Mouse (Mus musculus) midbrain, postnatal 0 days (tissue): ENCODE measurements around the gene Antxr1. TPM values are rescaled to one million over a fixed set of nuclear protein-coding genes. Genes with fewer than 3 reads are reported as not detected.

Experiments
- ATAC-seq: fragments of 200-750 bp; cut with Nextera tagmentation; 2 replicates; pipeline ENCODE4 v1.8.0; 2017; ENCODE audit warnings: moderate number of reproducible peaks, mild to moderate bottlenecking, moderate TSS enrichment, moderate library complexity; ENCODE audit not compliant: low FRiP score
- DNase-seq: peaks from one replicate; pipeline ENCODE4 v3.0.0-alpha.2; 2015; ENCODE audit warnings: low spot score
- H3K27ac ChIP-seq: fragments of 300-500 bp; sonication (generic); 2 replicates; pipeline ENCODE4 v1.5.1; 2014; ENCODE audit warnings: low read depth, mild to moderate bottlenecking, low read length, mixed read lengths
- H3K27me3 ChIP-seq: fragments of 300-500 bp; sonication (generic); 2 replicates; pipeline ENCODE4 v1.6.1; 2014; ENCODE audit warnings: low read length, control low read depth, mixed read lengths; ENCODE audit not compliant: insufficient read depth
- H3K36me3 ChIP-seq: fragments of 300-500 bp; sonication (generic); 2 replicates; pipeline ENCODE4 v1.6.1; 2014; ENCODE audit warnings: low read length, control low read depth, mixed read lengths; ENCODE audit not compliant: insufficient read depth
- H3K4me1 ChIP-seq: fragments of 300-500 bp; sonication (generic); 2 replicates; pipeline ENCODE4 v1.6.1; 2014; ENCODE audit warnings: mild to moderate bottlenecking, control low read depth, antibody characterized with exemption, low read length, mixed read lengths; ENCODE audit not compliant: insufficient read depth
- H3K4me2 ChIP-seq: fragments of 300-500 bp; sonication (generic); 2 replicates; pipeline ENCODE4 v1.6.1; 2014; ENCODE audit warnings: low read depth, mild to moderate bottlenecking, low read length, mixed read lengths; ENCODE audit not compliant: poor library complexity, severe bottlenecking
- H3K4me3 ChIP-seq: fragments of 300-500 bp; sonication (generic); 2 replicates; pipeline ENCODE4 v1.5.1; 2014; ENCODE audit warnings: low read depth, mild to moderate bottlenecking, low read length, moderate library complexity
- H3K9ac ChIP-seq: fragments of 300-500 bp; sonication (generic); replicated peaks from 2 replicates; pipeline ENCODE4 v1.6.1; 2014; ENCODE audit warnings: mild to moderate bottlenecking, low read length, moderate library complexity, mixed read lengths; ENCODE audit not compliant: poor library complexity, severe bottlenecking
- H3K9me3 ChIP-seq: fragments of 300-500 bp; sonication (generic); 2 replicates; pipeline ENCODE4 v1.6.1; 2016; ENCODE audit warnings: low read length, control low read depth
- CTCF ChIP-seq: IDR thresholded peaks from 2 replicates; pipeline ENCODE4 v1.5.1; 2016; ENCODE audit warnings: antibody characterized with exemption, mild to moderate bottlenecking
- WGBS: fragments of 180-500 bp; shearing (Covaris S2); extraction: QIAGEN DNeasy Blood & Tissue Kit; methylation state at CpG from one replicate; pipeline ENCODE4 v1.1.7; 2014; 5-methylcytosine and 5-hydroxymethylcytosine counted together
- polyA plus RNA-seq: library from polyadenylated mRNA; unstranded; fragments of >200 nt; fragmentation: Nextera tagmentation; extraction: Ambion mirVana; gene quantifications from 2 replicates; pipeline ENCODE4 v1.2.1, GENCODE M21; 2015
- total RNA-seq: library from RNA; depleted of rRNA; stranded (reverse); fragments of >200 nt; gene quantifications from 2 replicates; pipeline ENCODE4 v1.2.3, GENCODE M21; 2014

The Antxr1 gene
- total and polyA plus RNA-seq, 2 experiments from 2014 or later = 2.9 to 13.1 TPM

GRCm38 (mm10) chr6:87102421-87102911 is 233.2 kb downstream of the Antxr1 start:
- 17% methylated on average over 7 of the region's 7 CpGs for WGBS
- H3K27ac ChIP-seq = peak overlapping the region; percentile 51; the same call in 1 of the 2 replicates
- H3K27me3 ChIP-seq = no peaks in the 10 kb centered on the region
- no peak for ATAC-seq
- H3K36me3 ChIP-seq = no peaks in the 10 kb centered on the region
- H3K4me1 ChIP-seq = peaks cover 14% of the 10 kb centered on the region
- H3K4me2 ChIP-seq = no peak overlapping the region
- TF ChIP-seq CTCF = no peak
- H3K9me3 ChIP-seq = no peaks in the 10 kb centered on the region
- no peak overlapping the region for H3K4me3 ChIP-seq
- H3K9ac ChIP-seq = no peak overlapping the region
- peak; percentile 72 for DNase-seq

DNA sequence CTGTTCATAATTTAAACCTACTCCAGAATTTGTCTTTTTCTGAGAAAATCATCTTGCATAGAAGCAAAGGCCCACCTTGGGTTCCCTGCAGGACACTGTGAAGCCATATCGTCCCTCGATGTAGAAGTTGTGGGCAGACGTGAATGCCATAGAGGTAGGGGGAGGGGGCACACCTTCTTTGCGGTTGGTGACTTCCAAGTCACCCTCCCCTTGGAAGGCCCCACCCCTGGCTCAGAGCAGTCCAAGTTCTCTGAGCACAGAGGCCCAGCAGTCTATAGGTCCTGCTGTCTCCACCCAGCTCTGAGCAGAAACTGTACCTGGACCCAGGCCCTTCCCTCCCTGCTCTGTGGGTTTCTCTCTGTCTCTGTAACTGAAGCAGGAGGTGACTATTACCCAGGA is 233.7 kb downstream of the Antxr1 start:
- DNase-seq = no peak
- Histone ChIP-seq H3K4me3 (no peak overlapping the region), H3K27me3 (no peaks in the 10 kb centered on the region), H3K4me1 (peaks cover 14% of the 10 kb centered on the region), H3K9me3 (no peaks in the 10 kb centered on the region), H3K9ac (no peak overlapping the region), H3K36me3 (no peaks in the 10 kb centered on the region), H3K4me2 (no peak overlapping the region), H3K27ac (peak overlapping the region; percentile 51; the same call in 1 of the 2 replicates)
- no peak for TF ChIP-seq CTCF
- 23% methylated on average over 4 of the region's 4 CpGs for WGBS
- ATAC-seq = no peak

DNA sequence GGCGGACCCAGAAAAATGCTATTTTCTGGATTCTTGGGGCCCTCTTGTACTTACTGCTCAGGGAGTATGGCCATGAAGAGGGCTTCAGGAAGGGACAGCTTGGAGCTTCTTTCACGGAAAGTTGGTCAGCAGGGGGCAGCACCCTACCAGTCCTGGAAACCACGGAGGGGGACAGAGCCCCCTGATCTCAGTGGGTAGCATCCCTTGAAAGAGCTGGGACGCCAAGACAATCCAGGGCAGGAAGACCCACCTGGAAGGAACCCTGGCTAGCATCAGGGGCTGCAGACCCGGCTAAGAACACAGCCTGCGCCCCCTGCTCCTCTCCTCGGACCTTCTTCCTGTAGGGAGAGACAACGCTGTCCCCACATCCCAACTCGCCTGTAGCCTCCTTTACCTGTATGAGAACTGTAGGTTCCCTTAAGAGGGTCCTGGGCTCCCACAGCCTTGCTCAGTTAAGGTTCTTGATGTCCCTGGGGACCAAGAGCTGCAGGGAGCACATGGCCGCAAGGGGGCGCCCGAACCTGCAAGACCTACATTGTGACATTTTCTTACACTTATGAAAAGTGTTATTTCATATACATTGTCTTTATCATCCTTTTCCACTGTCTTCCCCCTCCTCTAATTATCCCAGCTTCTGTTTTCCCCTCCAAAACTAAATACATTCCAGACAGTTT is 234.2 kb downstream of the Antxr1 start:
- Histone ChIP-seq H3K9me3 (no peaks in the 10 kb centered on the region), H3K4me3 (peak overlapping the region; percentile 24), H3K27me3 (no peaks in the 10 kb centered on the region), H3K4me1 (peaks cover 14% of the 10 kb centered on the region), H3K36me3 (no peaks in the 10 kb centered on the region), H3K27ac (0 out of 2 replicates have a peak overlapping the region, but pooled peaks have one; percentile 78), H3K9ac (0 out of 2 replicates have a peak overlapping the region, but pooled peaks have one; percentile 20), H3K4me2 (peak overlapping the region; percentile 58)
- 11% methylated on average over 12 of the region's 12 CpGs for WGBS
- TF ChIP-seq CTCF = peak; percentile 88
- DNase-seq (peak; percentile 91), ATAC-seq (peak; percentile 67)

GRCm38 (mm10) chr6:87100297-87101020 is 235.2 kb downstream of the Antxr1 start:
- WGBS = 86% methylated on average over 9 of the region's 9 CpGs
- no peaks in the 10 kb centered on the region for H3K27me3 ChIP-seq
- no peak overlapping the region for H3K9ac ChIP-seq
- DNase-seq (peak; percentile 62), ATAC-seq (no peak)
- H3K4me3 ChIP-seq = no peak overlapping the region
- no peak overlapping the region for H3K4me2 ChIP-seq
- H3K4me1 ChIP-seq = peaks cover 14% of the 10 kb centered on the region
- TF ChIP-seq CTCF = no peak
- H3K9me3 ChIP-seq = no peaks in the 10 kb centered on the region
- no peaks in the 10 kb centered on the region for H3K36me3 ChIP-seq
- H3K27ac ChIP-seq = peak overlapping the region; percentile 78

DNA sequence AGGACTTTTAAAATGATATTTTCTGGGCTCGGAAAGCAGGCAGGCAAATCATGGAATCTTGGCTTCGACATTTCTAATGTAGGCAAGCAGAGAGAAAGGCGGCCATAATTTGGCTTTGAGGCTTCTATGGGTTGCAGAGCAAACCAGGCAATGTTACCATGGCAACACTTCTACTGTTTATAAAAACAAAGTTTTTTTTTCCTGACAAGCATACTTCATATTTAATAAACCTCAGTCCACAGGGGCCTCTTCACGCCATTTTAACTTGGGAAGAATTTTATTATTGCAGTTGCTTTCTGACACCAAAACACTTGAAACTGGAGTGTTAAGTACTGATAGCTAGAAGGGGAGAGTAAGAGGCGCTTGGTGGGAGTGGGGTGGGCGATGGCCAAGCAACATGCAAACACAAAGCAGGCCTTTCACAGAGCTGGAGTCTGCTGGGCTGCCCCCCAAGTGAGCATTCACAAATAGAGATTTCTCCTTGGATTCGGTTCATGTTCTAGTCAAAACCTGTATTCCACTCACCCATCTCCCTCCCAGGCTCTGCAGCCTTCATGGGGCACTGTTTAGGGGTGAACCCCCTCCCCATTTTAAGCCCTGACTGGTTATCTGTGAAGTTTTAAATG is 235.8 kb downstream of the Antxr1 start:
- peak; percentile 85 for DNase-seq
- H3K9ac ChIP-seq = no peak overlapping the region
- peak; percentile 63; the same call in 1 of the 2 replicates for ATAC-seq
- H3K4me2 ChIP-seq = no peak overlapping the region
- H3K4me1 ChIP-seq = peaks cover 14% of the 10 kb centered on the region
- no peaks in the 10 kb centered on the region for H3K27me3 ChIP-seq
- H3K36me3 ChIP-seq = no peaks in the 10 kb centered on the region
- 29% methylated on average over 7 of the region's 7 CpGs for WGBS
- H3K9me3 ChIP-seq = no peaks in the 10 kb centered on the region
- no peak overlapping the region for H3K4me3 ChIP-seq
- H3K27ac ChIP-seq = peak overlapping the region; percentile 78
- TF ChIP-seq CTCF = no peak
